Mouse (Mus musculus) stomach, embryonic 14.5 days (tissue): ENCODE data around the gene Kcnmb3. TPM values are rescaled to one million over a fixed set of nuclear protein-coding genes. Genes with fewer than 3 reads are reported as not detected.
"Not testable (repeated sequence)": the region's sequence is repeated elsewhere in the genome, so short reads cannot be mapped to it uniquely, and the experiment has no call there.

Experiments used
- ATAC-seq: fragments of 200-750 bp; cut with Nextera tagmentation; 2 replicates; pipeline ENCODE4 v1.8.0; 2017; ENCODE audit warnings: low read depth, moderate TSS enrichment; ENCODE audit not compliant: insufficient number of reproducible peaks, insufficient read depth, low FRiP score
- H3K27ac ChIP-seq: fragments of 300-500 bp; sonication (generic); 2 replicates; pipeline ENCODE4 v1.5.1; 2014; ENCODE audit warnings: mild to moderate bottlenecking, low read length, moderate library complexity, mixed read lengths
- H3K27me3 ChIP-seq: fragments of 300-500 bp; sonication (generic); 2 replicates; pipeline ENCODE4 v1.6.1; 2014; ENCODE audit warnings: low read length, control low read depth, mixed read lengths; ENCODE audit not compliant: control insufficient read depth, insufficient read depth
- H3K36me3 ChIP-seq: fragments of 300-500 bp; sonication (generic); 2 replicates; pipeline ENCODE4 v1.6.1; 2014; ENCODE audit warnings: mild to moderate bottlenecking, control low read depth, low read length, moderate library complexity, mixed read lengths; ENCODE audit not compliant: control insufficient read depth, insufficient read depth
- H3K4me1 ChIP-seq: fragments of 300-500 bp; sonication (generic); 2 replicates; pipeline ENCODE4 v1.6.1; 2014; ENCODE audit warnings: low read length, control low read depth, mixed read lengths; ENCODE audit not compliant: control insufficient read depth, insufficient read depth
- H3K4me2 ChIP-seq: fragments of 300-500 bp; sonication (generic); replicated peaks from 2 replicates; pipeline ENCODE4 v1.6.1; 2014; ENCODE audit warnings: low read depth, low read length, control low read depth
- H3K4me3 ChIP-seq: fragments of 300-500 bp; sonication (generic); 2 replicates; pipeline ENCODE4 v1.5.1; 2014; ENCODE audit warnings: low read depth, low read length, control low read depth
- H3K9ac ChIP-seq: fragments of 300-500 bp; sonication (generic); replicated peaks from 2 replicates; pipeline ENCODE4 v1.6.1; 2014; ENCODE audit warnings: low read depth, mild to moderate bottlenecking, control low read depth, low read length, moderate library complexity, mixed read lengths
- H3K9me3 ChIP-seq: fragments of 300-500 bp; sonication (generic); 2 replicates; pipeline ENCODE4 v1.6.1; 2016; ENCODE audit warnings: low read depth, low read length, control low read depth; ENCODE audit not compliant: control insufficient read depth
- WGBS: fragments of 180-500 bp; shearing (Covaris S2); extraction: QIAGEN DNeasy Blood & Tissue Kit; methylation state at CpG from one replicate; pipeline ENCODE4 v1.1.7; 2014; 5-methylcytosine and 5-hydroxymethylcytosine counted together
- polyA plus RNA-seq: library from polyadenylated mRNA; unstranded; fragments of >200 nt; fragmentation: Nextera tagmentation; extraction: Ambion mirVana; gene quantifications from 2 replicates; pipeline ENCODE4 v1.2.1, GENCODE M21; 2014

Gene Kcnmb3
- polyA plus RNA-seq, 1 experiment from 2014 or later: not detected

- WGBS: 74% methylated on average over 2 of the region's 2 CpGs
- no peak overlapping the region for H3K27ac ChIP-seq
- H3K9me3 ChIP-seq: no peaks in the 10 kb centered on the region
These were observed 61.6 kb downstream of the Kcnmb3 start for GRCm38 (mm10) chr3:32430394-32430793.

GRCm38 (mm10) chr3:32429351-32429750 lies 62.7 kb downstream of the Kcnmb3 start:
- H3K36me3 ChIP-seq, H3K27me3 ChIP-seq, H3K9ac ChIP-seq, ATAC-seq, H3K4me3 ChIP-seq, H3K4me1 ChIP-seq, H3K9me3 ChIP-seq, H3K27ac ChIP-seq, H3K4me2 ChIP-seq: not testable (repeated sequence)

More at GRCm38 (mm10) chr3:32430394-32430793, 61.6 kb downstream of the Kcnmb3 start:
- no peaks in the 10 kb centered on the region for H3K27me3 ChIP-seq
- no peak overlapping the region for H3K9ac ChIP-seq
- ATAC-seq: no peak
- H3K4me1 ChIP-seq: peaks cover 7% of the 10 kb centered on the region; the same call in 1 of the 2 replicates
- H3K36me3 ChIP-seq: no peaks in the 10 kb centered on the region
- H3K4me3 ChIP-seq: no peak overlapping the region
- no peak overlapping the region for H3K4me2 ChIP-seq

- Histone ChIP-seq H3K27ac (no peak overlapping the region), H3K4me1 (peaks cover 7% of the 10 kb centered on the region; the same call in 1 of the 2 replicates), H3K9me3 (no peaks in the 10 kb centered on the region), H3K4me3 (no peak overlapping the region), H3K27me3 (no peaks in the 10 kb centered on the region), H3K4me2 (no peak overlapping the region), H3K9ac (no peak overlapping the region), H3K36me3 (no peaks in the 10 kb centered on the region)
- peak; percentile 42; the same call in 1 of the 2 replicates for ATAC-seq
- 38% methylated on average over 4 of the region's 4 CpGs for WGBS
These were observed 63.1 kb downstream of the Kcnmb3 start for GRCm38 (mm10) chr3:32428921-32429320.

DNA sequence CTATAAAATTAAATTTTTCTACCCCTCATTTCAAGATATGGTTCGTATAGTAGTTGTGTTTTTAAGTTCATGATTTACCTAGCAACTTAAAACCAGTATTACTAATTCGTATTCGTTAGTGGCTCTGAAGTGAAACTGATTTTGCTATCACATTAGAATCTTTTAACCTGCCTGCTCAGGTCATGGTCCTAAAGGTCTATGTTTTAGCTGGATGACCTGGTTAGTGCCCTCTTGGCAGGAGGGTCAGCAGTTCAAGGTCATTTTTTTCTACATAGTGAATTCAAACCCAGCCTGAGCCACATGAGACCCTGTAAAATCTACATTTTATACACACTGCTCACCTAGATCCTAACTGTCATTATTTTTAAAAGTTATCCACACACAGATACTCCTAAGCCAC lies 63.7 kb downstream of the Kcnmb3 start:
- 89% methylated on average over 3 of the region's 3 CpGs for WGBS
- Histone ChIP-seq H3K9me3 (no peaks in the 10 kb centered on the region), H3K4me3 (no peak overlapping the region), H3K27me3 (no peaks in the 10 kb centered on the region), H3K9ac (no peak overlapping the region), H3K4me1 (peaks cover 7% of the 10 kb centered on the region; the same call in 1 of the 2 replicates), H3K4me2 (no peak overlapping the region), H3K27ac (no peak overlapping the region), H3K36me3 (no peaks in the 10 kb centered on the region)
- ATAC-seq: no peak

- WGBS: 75% methylated on average over 4 of the region's 4 CpGs
- no peak overlapping the region for H3K9ac ChIP-seq
- H3K27me3 ChIP-seq: no peaks in the 10 kb centered on the region
- H3K4me3 ChIP-seq: no peak overlapping the region
- no peak for ATAC-seq
- H3K9me3 ChIP-seq: no peaks in the 10 kb centered on the region
- H3K27ac ChIP-seq: no peak overlapping the region
- no peaks in the 10 kb centered on the region for H3K36me3 ChIP-seq
- peaks cover 7% of the 10 kb centered on the region; the same call in 1 of the 2 replicates for H3K4me1 ChIP-seq
- H3K4me2 ChIP-seq: no peak overlapping the region
These were observed 64.3 kb downstream of the Kcnmb3 start for GRCm38 (mm10) chr3:32427695-32428094.

Other genes starting within 250 kb of the Kcnmb3 start
- 10.1 and 10.6 TPM in 2 replicates for gene Zmat3, start 126.2 kb downstream of the Kcnmb3 start, polyA plus RNA-seq
- 14.4 and 23.1 TPM in 2 replicates for gene Pik3ca, start 94.6 kb downstream of the Kcnmb3 start, polyA plus RNA-seq
- gene Zfp639, start 18.0 kb upstream of the Kcnmb3 start, polyA plus RNA-seq: 39.8 and 46.5 TPM in 2 replicates
- 30.3 and 37.9 TPM in 2 replicates for gene Mfn1, start 37.2 kb upstream of the Kcnmb3 start, polyA plus RNA-seq
- 74.8 and 80.4 TPM in 2 replicates for gene Gnb4, start 124.4 kb upstream of the Kcnmb3 start, polyA plus RNA-seq
- gene Actl6a, start 214.1 kb upstream of the Kcnmb3 start, polyA plus RNA-seq: 151 and 154 TPM in 2 replicates
- gene Ndufb5, start 244.8 kb upstream of the Kcnmb3 start, polyA plus RNA-seq: 317 and 331 TPM in 2 replicates
- gene Mrpl47, start 245.4 kb upstream of the Kcnmb3 start, polyA plus RNA-seq: 31.0 and 33.7 TPM in 2 replicates